Mouse (Mus musculus) thymus, postnatal 0 days (tissue): ENCODE results near the gene Olfr1393. TPM values are rescaled to one million over a fixed set of nuclear protein-coding genes. Genes with fewer than 3 reads are reported as not detected.
"Not testable (repeated sequence)": the region's sequence is repeated elsewhere in the genome, so short reads cannot be mapped to it uniquely, and the experiment has no call there.

Source experiments
- DNase-seq: peaks from one replicate; pipeline ENCODE4 v3.0.0-alpha.2; 2015; ENCODE audit warnings: low spot score
- polyA plus RNA-seq: library from polyadenylated mRNA; unstranded; fragments of >200 nt; fragmentation: Nextera tagmentation; extraction: Ambion mirVana; gene quantifications from 2 replicates; pipeline ENCODE4 v1.2.1, GENCODE M21; 2015

Olfr1393 gene
- polyA plus RNA-seq, 1 experiment from 2014 or later: not detected

- DNase-seq: no peak
These were observed 9.1 kb downstream of the Olfr1393 start for GRCm38 (mm10) chr11:49287251-49287650.

DNA sequence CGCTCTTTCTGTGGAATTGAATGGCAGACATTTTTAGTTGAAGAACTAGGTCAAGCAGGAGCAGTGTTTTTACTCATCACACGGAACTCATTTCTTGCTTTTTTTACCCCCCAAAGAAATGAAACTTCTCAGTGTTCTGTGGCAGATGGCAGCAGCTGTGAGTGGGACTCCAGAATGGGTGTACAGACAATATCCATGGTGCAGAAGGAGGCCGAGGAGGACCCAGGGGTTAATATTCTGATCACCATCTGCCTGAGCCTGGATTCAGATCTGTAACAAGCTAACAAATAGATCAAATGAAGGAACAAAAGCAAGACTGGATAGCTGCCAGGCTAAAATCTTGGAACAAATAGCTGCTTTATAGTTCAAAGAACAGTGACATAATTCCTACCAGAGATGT is 14.7 kb downstream of the Olfr1393 start:
- no peak for DNase-seq

DNA sequence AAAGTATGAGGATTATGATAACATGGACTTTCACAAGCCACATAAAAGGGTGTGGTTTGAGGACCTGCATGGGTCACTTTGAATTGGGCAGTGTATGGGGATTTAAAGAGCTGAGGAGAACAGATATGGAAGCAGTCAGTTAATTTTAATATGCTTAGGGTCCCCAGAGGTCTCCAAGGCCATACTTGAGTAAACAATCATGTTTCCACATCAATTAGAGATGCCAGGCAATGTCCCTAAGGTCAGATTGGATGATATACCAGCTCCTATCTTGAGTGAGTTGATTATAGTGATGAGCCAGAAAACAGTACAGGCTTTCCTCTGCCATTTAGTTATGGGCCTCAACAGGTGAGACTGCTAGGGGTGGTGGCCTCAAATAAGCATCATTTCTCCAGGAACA is 26.3 kb downstream of the Olfr1393 start, which contains the start of gene Olfr10:
Olfr10 (plus strand) TSS at position 301 of the 400 bp plus-strand sequence.
- no peak for DNase-seq

- DNase-seq: not testable (repeated sequence)
These were observed 30.4 kb downstream of the Olfr1393 start for GRCm38 (mm10) chr11:49308547-49308946.

DNA sequence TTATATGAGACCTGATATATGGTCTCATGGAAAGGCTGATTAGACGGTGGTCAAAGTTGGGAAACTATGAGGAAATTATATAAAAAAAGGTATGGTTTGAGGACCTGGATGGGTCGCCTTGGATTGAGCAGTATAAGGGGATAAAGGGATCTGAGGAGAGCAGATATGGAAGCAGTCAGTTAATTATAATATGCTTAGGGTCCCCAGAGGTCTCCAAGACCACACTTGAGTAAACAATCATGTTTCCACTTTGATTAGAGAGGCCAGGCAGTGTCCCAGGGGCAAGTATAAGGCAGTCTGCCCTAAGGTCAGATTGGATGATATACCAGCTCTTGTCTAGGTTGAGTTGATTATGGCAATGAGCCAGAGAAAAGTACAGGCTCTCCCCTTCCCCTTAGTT is 44.3 kb downstream of the Olfr1393 start, which contains the start of gene Olfr1391:
Olfr1391 (plus strand) TSS at position 301 of the 400 bp plus-strand sequence.
- DNase-seq: no peak

- no peak for DNase-seq
These were observed 48.6 kb downstream of the Olfr1393 start for GRCm38 (mm10) chr11:49326726-49327125.

- DNase-seq: no peak
These were observed 51.6 kb downstream of the Olfr1393 start for GRCm38 (mm10) chr11:49329686-49330085.

Other genes starting within 250 kb of the Olfr1393 start
- gene 9930111J21Rik2, start 227.1 kb upstream of the Olfr1393 start, polyA plus RNA-seq: 1.1 and 1.5 TPM in 2 replicates
- gene Tgtp2, start 214.1 kb upstream of the Olfr1393 start, polyA plus RNA-seq: 58.7 and 59.3 TPM in 2 replicates
- gene Ifi47, start 201.7 kb upstream of the Olfr1393 start, polyA plus RNA-seq: 87.1 and 88.7 TPM in 2 replicates
- gene Olfr1396, start 163.4 kb upstream of the Olfr1393 start, polyA plus RNA-seq: 0.10 and 0.16 TPM in 2 replicates
- gene Olfr1395, start 136.0 kb upstream of the Olfr1393 start, polyA plus RNA-seq: not detected in 2 replicates
- gene Olfr1394, start 123.9 kb upstream of the Olfr1393 start, polyA plus RNA-seq: not detected in 2 replicates
- gene Btnl9, start 91.1 kb upstream of the Olfr1393 start, polyA plus RNA-seq: 1.1 and 1.7 TPM in 2 replicates
- 33.8 and 36.1 TPM in 2 replicates for gene Zfp62, start 75.0 kb upstream of the Olfr1393 start, polyA plus RNA-seq
- 82.0 and 82.7 TPM in 2 replicates for gene Mgat1, start 34.1 kb upstream of the Olfr1393 start, polyA plus RNA-seq
- gene Olfr1392, start 7.0 kb downstream of the Olfr1393 start, polyA plus RNA-seq: not detected in 2 replicates
- not detected in 2 replicates for gene Olfr10, start 26.4 kb downstream of the Olfr1393 start, polyA plus RNA-seq
- not detected in 2 replicates for gene Olfr1391, start 44.4 kb downstream of the Olfr1393 start, polyA plus RNA-seq
- not detected in 2 replicates for gene Olfr1390, start 56.9 kb downstream of the Olfr1393 start, polyA plus RNA-seq
- not detected in 2 replicates for gene Olfr1389, start 144.8 kb downstream of the Olfr1393 start, polyA plus RNA-seq
- gene Olfr1388, start 158.3 kb downstream of the Olfr1393 start, polyA plus RNA-seq: 0.04 and 0.05 TPM in 2 replicates
- not detected in 2 replicates for gene Olfr1387, start 177.0 kb downstream of the Olfr1393 start, polyA plus RNA-seq
- not detected in 2 replicates for gene Olfr1386, start 186.7 kb downstream of the Olfr1393 start, polyA plus RNA-seq
- gene Olfr1385, start 210.8 kb downstream of the Olfr1393 start, polyA plus RNA-seq: not detected in 2 replicates
- not detected in 2 replicates for gene Olfr1384, start 228.4 kb downstream of the Olfr1393 start, polyA plus RNA-seq
- gene Olfr1383, start 241.3 kb downstream of the Olfr1393 start, polyA plus RNA-seq: not detected in 2 replicates
- gene Olfr1382, start 249.9 kb downstream of the Olfr1393 start, polyA plus RNA-seq: not detected in 2 replicates